In genomic region chr4:134155961-134156465, GRCm38 (mm10) we compare ENCODE assay signal across 25 mouse cellular contexts. TPM values are rescaled to one million over a fixed set of nuclear protein-coding genes. Genes with fewer than 3 reads are reported as not detected.
DNase-seq lines count a peak whose midpoint lies in the region; ATAC-seq lines count a peak whose summit lies in the region.
"Had no signal": no experiment of that assay in that cellular context is flagged by ENCODE, and none has a peak within 500 bp of the region (broad histone marks: within the 10 kb centered on the region; RNA-seq: fewer than 3 reads in every experiment).

No protein-coding gene starts in this region.

- ATAC-seq in embryonic facial prominence, embryonic 13.5 days (ENCODE audit: insufficient number of reproducible peaks, insufficient read depth, low FRiP score, low TSS enrichment, low read depth): no peak
- ATAC-seq in kidney, embryonic 15.5 days (replicated peaks; ENCODE audit: low FRiP score): no peak
- ATAC-seq: forebrain, postnatal 0 days; hindbrain, embryonic 16.5 days; intestine, embryonic 16.5 days had no signal

- peak overlapping the region; percentile 66 for H3K27ac ChIP-seq in embryonic facial prominence, embryonic 13.5 days
- H3K27ac ChIP-seq in embryonic facial prominence, embryonic 10.5 days (replicated peaks): no peak overlapping the region
- 0 out of 2 replicates have a peak overlapping the region, but pooled peaks have one; percentile 19 for H3K27ac ChIP-seq in kidney, embryonic 15.5 days
- H3K27ac ChIP-seq in heart, embryonic 10.5 days: peak overlapping the region; percentile 74
- no peak overlapping the region for H3K27ac ChIP-seq in forebrain, embryonic 10.5 days
- H3K27ac ChIP-seq: liver, embryonic 15.5 days; macrophage; midbrain, embryonic 10.5 days; neural tube, embryonic 12.5 days had no signal

- H3K27me3 ChIP-seq in embryonic facial prominence, embryonic 13.5 days: no peaks in the 10 kb centered on the region
- H3K27me3 ChIP-seq in embryonic facial prominence, embryonic 10.5 days (replicated peaks; ENCODE audit: low read depth, poor library complexity, severe bottlenecking): 0 out of 2 replicates have a peak, but pooled peaks cover 8% of the 10 kb centered on the region
- H3K27me3 ChIP-seq in kidney, embryonic 15.5 days: no peaks in the 10 kb centered on the region
- H3K27me3 ChIP-seq in heart, embryonic 10.5 days (ENCODE audit: insufficient read depth, poor library complexity, severe bottlenecking): no peaks in the 10 kb centered on the region
- H3K27me3 ChIP-seq in forebrain, embryonic 10.5 days (ENCODE audit: poor library complexity, severe bottlenecking): 0 out of 2 replicates have a peak, but pooled peaks cover 7% of the 10 kb centered on the region
- H3K27me3 ChIP-seq: liver, embryonic 15.5 days; neural tube, embryonic 12.5 days had no signal

- H3K4me3 ChIP-seq in embryonic facial prominence, embryonic 13.5 days: no peak overlapping the region
- no peak overlapping the region for H3K4me3 ChIP-seq in embryonic facial prominence, embryonic 10.5 days
- no peak overlapping the region for H3K4me3 ChIP-seq in kidney, embryonic 15.5 days (replicated peaks)
- no peak overlapping the region for H3K4me3 ChIP-seq in heart, embryonic 10.5 days
- no peak overlapping the region for H3K4me3 ChIP-seq in forebrain, embryonic 10.5 days
- H3K4me3 ChIP-seq: liver, embryonic 15.5 days; midbrain, embryonic 10.5 days; neural tube, embryonic 12.5 days had no signal

- no peak overlapping the region for H3K9ac ChIP-seq in embryonic facial prominence, embryonic 13.5 days
- no peak overlapping the region for H3K9ac ChIP-seq in kidney, embryonic 15.5 days
- H3K9ac ChIP-seq: forebrain, postnatal 0 days; liver, embryonic 15.5 days; neural tube, embryonic 12.5 days had no signal

- no peaks in the 10 kb centered on the region for H3K9me3 ChIP-seq in embryonic facial prominence, embryonic 13.5 days
- no peaks in the 10 kb centered on the region for H3K9me3 ChIP-seq in embryonic facial prominence, embryonic 10.5 days
- H3K9me3 ChIP-seq in kidney, embryonic 15.5 days (replicated peaks): no peaks in the 10 kb centered on the region
- no peaks in the 10 kb centered on the region for H3K9me3 ChIP-seq in heart, embryonic 10.5 days
- no peaks in the 10 kb centered on the region for H3K9me3 ChIP-seq in forebrain, embryonic 10.5 days
- H3K9me3 ChIP-seq: liver, embryonic 15.5 days; midbrain, embryonic 10.5 days; neural tube, embryonic 12.5 days had no signal

- H3K4me1 ChIP-seq in embryonic facial prominence, embryonic 13.5 days: peaks cover 16% of the 10 kb centered on the region
- H3K4me1 ChIP-seq in embryonic facial prominence, embryonic 10.5 days: peaks cover 16% of the 10 kb centered on the region
- peaks cover 10% of the 10 kb centered on the region for H3K4me1 ChIP-seq in kidney, embryonic 15.5 days
- H3K4me1 ChIP-seq in heart, embryonic 10.5 days: peaks cover 27% of the 10 kb centered on the region
- H3K4me1 ChIP-seq in forebrain, embryonic 10.5 days: no peaks in the 10 kb centered on the region
- H3K4me1 ChIP-seq: midbrain, embryonic 10.5 days; neural tube, embryonic 12.5 days had no signal

- DNase-seq in embryonic facial prominence, embryonic 10.5 days (ENCODE audit: low spot score): no peak
- no peak for DNase-seq in kidney, postnatal 14 days
- DNase-seq in heart, embryonic 10.5 days (ENCODE audit: low spot score): no peak
- peak; percentile 20 to 22 for DNase-seq in heart, postnatal 10 days
- no peak for DNase-seq in forebrain, embryonic 10.5 days (ENCODE audit: extremely low spot score, low spot score)
- no peak for DNase-seq in thymus, postnatal 25 days
- DNase-seq: cerebellum, adult 2 months; cerebellum, postnatal 36 days; forebrain, postnatal 0 days; thymus, postnatal 14 days had no signal

- H3K36me3 ChIP-seq in embryonic facial prominence, embryonic 13.5 days: peaks cover 47% of the 10 kb centered on the region
- H3K36me3 ChIP-seq in embryonic facial prominence, embryonic 10.5 days (replicated peaks): peaks cover 52% of the 10 kb centered on the region
- peaks cover 38% of the 10 kb centered on the region for H3K36me3 ChIP-seq in kidney, embryonic 15.5 days
- peaks cover 47% of the 10 kb centered on the region for H3K36me3 ChIP-seq in heart, embryonic 10.5 days
- peaks cover 54% of the 10 kb centered on the region for H3K36me3 ChIP-seq in forebrain, embryonic 10.5 days (replicated peaks)

- intact Hi-C loops in heart, postnatal 10 days (cut with DNase I): no loop called here

- H3K4me2 ChIP-seq in embryonic facial prominence, embryonic 13.5 days: no peak overlapping the region
- H3K4me2 ChIP-seq in kidney, embryonic 15.5 days: no peak overlapping the region
- H3K4me2 ChIP-seq: liver, embryonic 15.5 days; neural tube, embryonic 12.5 days had no signal

- 82% methylated on average over 10 of the region's 10 CpGs for WGBS in embryonic facial prominence, embryonic 13.5 days
- WGBS in embryonic facial prominence, embryonic 10.5 days: 93% methylated on average over 10 of the region's 10 CpGs
- 87% methylated on average over 10 of the region's 10 CpGs for whole genome bisulfite sequencing in kidney, embryonic 15.5 days
- WGBS in heart, embryonic 10.5 days: 80% methylated on average over 10 of the region's 10 CpGs
- WGBS in forebrain, embryonic 10.5 days: 90% methylated on average over 10 of the region's 10 CpGs

RNA-seq across cellular contexts. Expression of gene Sh3bgrl3, which starts 27.4 kb away (rescaled TPM):
- polyA plus RNA-seq in embryonic facial prominence, embryonic 13.5 days (2015; fragmentation: Nextera tagmentation; extraction: Ambion mirVana): 412 and 420 TPM in 2 replicates
- 300 and 316 TPM in 2 replicates for polyA plus RNA-seq in embryonic facial prominence, embryonic 10.5 days (2016; fragmentation: Nextera tagmentation; extraction: Ambion mirVana)
- polyA plus RNA-seq in kidney, embryonic 15.5 days (2015; fragmentation: Nextera tagmentation; extraction: Ambion mirVana): 395 and 412 TPM in 2 replicates
- polyA plus RNA-seq in heart, embryonic 10.5 days (2016; fragmentation: Nextera tagmentation; extraction: Ambion mirVana): 188 and 243 TPM in 2 replicates
- total RNA-seq in heart, postnatal 10 days (2021): 10 to 100 TPM; 69.9 to 74.6 TPM
- polyA plus RNA-seq in forebrain, embryonic 10.5 days (2016; fragmentation: Nextera tagmentation; extraction: Ambion mirVana): 267 and 270 TPM in 2 replicates

RNA-seq across cellular contexts. Expression of gene Cep85, which starts 30.9 kb away (rescaled TPM):
- polyA plus RNA-seq in embryonic facial prominence, embryonic 13.5 days (2015; fragmentation: Nextera tagmentation; extraction: Ambion mirVana): 36.2 and 37.4 TPM in 2 replicates
- 32.3 and 33.2 TPM in 2 replicates for polyA plus RNA-seq in embryonic facial prominence, embryonic 10.5 days (2016; fragmentation: Nextera tagmentation; extraction: Ambion mirVana)
- 106 and 125 TPM in 2 replicates for polyA plus RNA-seq in kidney, embryonic 15.5 days (2015; fragmentation: Nextera tagmentation; extraction: Ambion mirVana)
- polyA plus RNA-seq in heart, embryonic 10.5 days (2016; fragmentation: Nextera tagmentation; extraction: Ambion mirVana): 28.2 and 31.1 TPM in 2 replicates
- total RNA-seq in heart, postnatal 10 days (2021): 10 to 100 TPM; 29.9 to 32.0 TPM
- 34.3 and 35.5 TPM in 2 replicates for polyA plus RNA-seq in forebrain, embryonic 10.5 days (2016; fragmentation: Nextera tagmentation; extraction: Ambion mirVana)

RNA-seq across cellular contexts. Expression of gene Gm7534, which starts 46.8 kb away (rescaled TPM):
- polyA plus RNA-seq in embryonic facial prominence, embryonic 13.5 days (2015; fragmentation: Nextera tagmentation; extraction: Ambion mirVana): not detected in 2 replicates
- 0.06 and 0.07 TPM in 2 replicates for polyA plus RNA-seq in embryonic facial prominence, embryonic 10.5 days (2016; fragmentation: Nextera tagmentation; extraction: Ambion mirVana)
- 0.24 and 0.30 TPM in 2 replicates for polyA plus RNA-seq in kidney, embryonic 15.5 days (2015; fragmentation: Nextera tagmentation; extraction: Ambion mirVana)
- not detected in 2 replicates for polyA plus RNA-seq in heart, embryonic 10.5 days (2016; fragmentation: Nextera tagmentation; extraction: Ambion mirVana)
- total RNA-seq in heart, postnatal 10 days (2021): not detected
- polyA plus RNA-seq in forebrain, embryonic 10.5 days (2016; fragmentation: Nextera tagmentation; extraction: Ambion mirVana): not detected in 2 replicates
- total RNA-seq: adrenal gland, adult 2 months; forebrain, postnatal 0 days; hematopoietic stem cell, adult 5-6 weeks; monocyte, adult 5-6 weeks had no signal
- polyA plus RNA-seq: adrenal gland, adult 2 months; cerebellum, adult 2 months; forebrain, postnatal 0 days; hindbrain, embryonic 16.5 days; intestine, embryonic 16.5 days; large intestine, adult 2 months; limb, embryonic 11.5 days; liver, embryonic 15.5 days; lung, embryonic 16.5 days; macrophage; midbrain, embryonic 10.5 days; neural tube, embryonic 12.5 days; small intestine, adult 2 months had no signal

RNA-seq across cellular contexts. Expression of gene Ubxn11, which starts 53.6 kb away (rescaled TPM):
- polyA plus RNA-seq in embryonic facial prominence, embryonic 13.5 days (2015; fragmentation: Nextera tagmentation; extraction: Ambion mirVana): 11.6 and 11.9 TPM in 2 replicates
- 4.5 and 7.1 TPM in 2 replicates for polyA plus RNA-seq in embryonic facial prominence, embryonic 10.5 days (2016; fragmentation: Nextera tagmentation; extraction: Ambion mirVana)
- polyA plus RNA-seq in kidney, embryonic 15.5 days (2015; fragmentation: Nextera tagmentation; extraction: Ambion mirVana): 10.5 and 11.1 TPM in 2 replicates
- 2.6 and 2.9 TPM in 2 replicates for polyA plus RNA-seq in heart, embryonic 10.5 days (2016; fragmentation: Nextera tagmentation; extraction: Ambion mirVana)
- total RNA-seq in heart, postnatal 10 days (2021): 1 to 10 TPM; 2.0 to 2.3 TPM
- polyA plus RNA-seq in forebrain, embryonic 10.5 days (2016; fragmentation: Nextera tagmentation; extraction: Ambion mirVana): 6.3 and 7.3 TPM in 2 replicates

Comparison
In these comparisons a context has a peak if more than half of its experiments do, and no peak if none do; other contexts are left out.
1. H3K27ac ChIP-seq: peak in embryonic facial prominence, embryonic 13.5 days (single experiment), kidney, embryonic 15.5 days (single experiment) and heart, embryonic 10.5 days (single experiment); none in embryonic facial prominence, embryonic 10.5 days (single experiment) and forebrain, embryonic 10.5 days (single experiment).
2. DNase-seq: peak in heart, postnatal 10 days (2 of 2); none in embryonic facial prominence, embryonic 10.5 days (single experiment), kidney, postnatal 14 days (single experiment), heart, embryonic 10.5 days (single experiment), forebrain, embryonic 10.5 days (single experiment) and thymus, postnatal 25 days (single experiment).